Mouse (Mus musculus) liver, embryonic 14.5 days (tissue): ENCODE measurements around the gene Map2.

Source experiments
- CTCF ChIP-seq: IDR thresholded peaks from 2 replicates; pipeline ENCODE4 v1.5.1; 2016; ENCODE audit warnings: antibody characterized with exemption, low read depth, control low read depth
- EP300 ChIP-seq: IDR thresholded peaks from 2 replicates; pipeline ENCODE4 v1.6.1; 2016; ENCODE audit warnings: antibody characterized with exemption, low read depth

DNA sequence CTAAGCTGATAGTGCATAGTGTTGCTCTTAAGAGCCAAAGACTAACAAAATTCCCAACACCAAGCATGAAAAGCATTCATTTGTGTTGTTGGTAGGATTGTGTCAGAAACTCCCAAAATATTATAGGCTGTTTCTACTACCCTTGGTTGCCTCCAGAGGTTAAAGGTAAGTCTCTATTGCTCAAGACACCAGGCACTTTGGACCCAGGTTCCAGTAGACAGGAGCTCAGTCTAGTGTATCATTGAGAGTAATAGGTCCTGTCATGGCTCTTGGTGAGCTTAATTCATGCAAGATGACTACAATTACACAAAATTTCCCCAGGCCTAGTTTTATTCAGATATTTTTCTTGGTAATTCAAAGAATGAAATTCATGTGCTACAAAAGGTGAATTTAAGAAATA lies 176.3 kb downstream of the Map2 start:
- TF ChIP-seq CTCF (no peak), EP300 (no peak)
